Mouse (Mus musculus) CH12.LX (cell line): ENCODE results near the gene Ccdc60. TPM values are rescaled to one million over a fixed set of nuclear protein-coding genes. Genes with fewer than 3 reads are reported as not detected.

ENCODE experiments used
- DNase-seq: peaks from one replicate; pipeline ENCODE4 v3.0.0-alpha.2; 2013; ENCODE audit errors: extremely low read depth
- H3K27ac ChIP-seq: 2 replicates; pipeline ENCODE4 v1.5.1; 2012; ENCODE audit warnings: low read depth, mild to moderate bottlenecking, control low read depth, moderate library complexity; ENCODE audit not compliant: insufficient read depth
- H3K27me3 ChIP-seq: replicated peaks from 2 replicates; pipeline ENCODE3; 2012; ENCODE audit warnings: inconsistent platforms
- H3K36me3 ChIP-seq, 2 experiments: replicated peaks in 1 of 2; 2 replicates each; pipeline versions ENCODE3 to v1.6.1; 2012; ENCODE audit warnings: inconsistent platforms in 1 of 2, low read length in 1 of 2, mild to moderate bottlenecking in 1 of 2, mixed read lengths in 1 of 2, moderate library complexity in 1 of 2; ENCODE audit not compliant: control insufficient read depth in 1 of 2, insufficient read depth in 1 of 2
- H3K4me1 ChIP-seq, 2 experiments: 2 replicates each; pipeline ENCODE4 v1.6.1; 2012; ENCODE audit warnings: inconsistent platforms in 1 of 2, moderate library complexity in 1 of 2; ENCODE audit not compliant: insufficient read depth in 2 of 2, control insufficient read depth in 1 of 2
- H3K4me2 ChIP-seq: 2 replicates; pipeline ENCODE4 v1.6.1; 2012; ENCODE audit warnings: low read depth, mild to moderate bottlenecking, control low read depth; ENCODE audit not compliant: poor library complexity, insufficient read depth, severe bottlenecking
- H3K4me3 ChIP-seq, 3 experiments: fragments of 150-350 bp in 1 of 3; sonication (generic) in 1 of 3; replicated peaks in 1 of 3; 2 replicates each; pipeline versions ENCODE3 to v1.5.1; 2011 to 2012; ENCODE audit warnings: low read depth in 2 of 3, low read length in 2 of 3, mild to moderate bottlenecking in 2 of 3, moderate library complexity in 2 of 3, control low read depth in 1 of 3, improper control_type of control experiment in 1 of 3, inconsistent platforms in 1 of 3, mixed read lengths in 1 of 3; ENCODE audit not compliant: poor library complexity in 1 of 3
- H3K79me2 ChIP-seq: replicated peaks from 2 replicates; pipeline ENCODE4 v1.6.1; 2012; ENCODE audit warnings: mild to moderate bottlenecking, moderate library complexity; ENCODE audit not compliant: control insufficient read depth, poor library complexity, insufficient read depth, severe bottlenecking; ENCODE audit errors: extremely low read depth
- H3K9ac ChIP-seq: 2 replicates; pipeline ENCODE4 v1.6.1; 2012; ENCODE audit warnings: low read depth, mild to moderate bottlenecking, control low read depth, moderate library complexity; ENCODE audit not compliant: insufficient read depth
- H3K9me3 ChIP-seq: replicated peaks from 2 replicates; pipeline ENCODE3; 2012; ENCODE audit warnings: low read length, inconsistent platforms, mixed read lengths
- BHLHE40 ChIP-seq: IDR thresholded peaks from 2 replicates; pipeline ENCODE4 v1.6.1; 2011; ENCODE audit warnings: mild to moderate bottlenecking, low read depth, low read length, improper control_type of control experiment
- CHD2 ChIP-seq: IDR thresholded peaks from 2 replicates; pipeline ENCODE4 v1.6.1; 2011; ENCODE audit warnings: low read length, improper control_type of control experiment
- CTCF ChIP-seq, 2 experiments: IDR thresholded peaks in 1 of 2; conservative IDR thresholded peaks in 1 of 2; 2 replicates each; pipeline ENCODE4 v1.5.1; 2011 to 2012; ENCODE audit warnings: low read depth in 2 of 2, low read length in 2 of 2, improper control_type of control experiment in 1 of 2, inconsistent platforms in 1 of 2, mild to moderate bottlenecking in 1 of 2, moderate library complexity in 1 of 2
- EP300 ChIP-seq: IDR thresholded peaks from 2 replicates; pipeline ENCODE4 v1.6.1; 2011; ENCODE audit warnings: low read length, improper control_type of control experiment
- ETS1 ChIP-seq: conservative IDR thresholded peaks from 2 replicates; pipeline ENCODE4 v1.6.1; 2012; ENCODE audit warnings: low read depth, mild to moderate bottlenecking, inconsistent platforms, low read length, improper control_type of control experiment, moderate library complexity
- IRF4 ChIP-seq: IDR thresholded peaks from 2 replicates; pipeline ENCODE4 v1.6.1; 2014; ENCODE audit warnings: low read depth, mild to moderate bottlenecking, inconsistent platforms, low read length, improper control_type of control experiment
- JUN ChIP-seq: IDR thresholded peaks from 2 replicates; pipeline ENCODE4 v1.6.1; 2011; ENCODE audit warnings: low read depth, mild to moderate bottlenecking, low read length, improper control_type of control experiment, moderate library complexity; ENCODE audit not compliant: insufficient read depth
- KAT2A ChIP-seq: IDR thresholded peaks from 2 replicates; pipeline ENCODE4 v1.6.1; 2012; ENCODE audit warnings: low read length, improper control_type of control experiment, inconsistent platforms; ENCODE audit not compliant: insufficient replicate concordance
- MAFK ChIP-seq: IDR thresholded peaks from 2 replicates; pipeline ENCODE4 v1.6.1; 2011; ENCODE audit warnings: low read length, improper control_type of control experiment; ENCODE audit not compliant: insufficient replicate concordance
- MAX ChIP-seq: IDR thresholded peaks from 2 replicates; pipeline ENCODE4 v1.6.1; 2011; ENCODE audit warnings: low read length, improper control_type of control experiment
- MAZ ChIP-seq: IDR thresholded peaks from 2 replicates; pipeline ENCODE4 v1.6.1; 2012; ENCODE audit warnings: low read depth, mild to moderate bottlenecking, inconsistent platforms, low read length, improper control_type of control experiment, moderate library complexity
- MYC ChIP-seq: IDR thresholded peaks from 2 replicates; pipeline ENCODE4 v1.6.1; 2011; ENCODE audit warnings: low read depth, mild to moderate bottlenecking, improper control_type of control experiment, low read length
- NELFE ChIP-seq: IDR thresholded peaks from 2 replicates; pipeline ENCODE4 v1.6.1; 2011; ENCODE audit warnings: low read depth, low read length, improper control_type of control experiment
- NRF1 ChIP-seq: IDR thresholded peaks from 2 replicates; pipeline ENCODE4 v1.6.1; 2014; ENCODE audit warnings: low read depth, mild to moderate bottlenecking, inconsistent platforms, low read length, improper control_type of control experiment, moderate library complexity
- PAX5 ChIP-seq: IDR thresholded peaks from 2 replicates; pipeline ENCODE4 v1.6.1; 2012; ENCODE audit warnings: low read length, inconsistent platforms, mixed read lengths
- POLR2A ChIP-seq: IDR thresholded peaks from 2 replicates; pipeline ENCODE4 v1.6.1; 2011; ENCODE audit warnings: low read depth, mild to moderate bottlenecking, improper control_type of control experiment, low read length
- POLR2AphosphoS2 ChIP-seq: IDR thresholded peaks from 2 replicates; pipeline ENCODE4 v1.6.1; 2011; ENCODE audit warnings: low read depth, low read length, improper control_type of control experiment
- RAD21 ChIP-seq: IDR thresholded peaks from 2 replicates; pipeline ENCODE4 v1.6.1; 2011; ENCODE audit warnings: low read depth, mild to moderate bottlenecking, low read length, improper control_type of control experiment, moderate library complexity
- RCOR1 ChIP-seq: conservative IDR thresholded peaks from 2 replicates; pipeline ENCODE4 v1.6.1; 2012; ENCODE audit warnings: low read depth, mild to moderate bottlenecking, inconsistent platforms, low read length, improper control_type of control experiment
- SIN3A ChIP-seq: IDR thresholded peaks from 2 replicates; pipeline ENCODE4 v1.6.1; 2012; ENCODE audit warnings: low read length, improper control_type of control experiment, inconsistent platforms
- SMC3 ChIP-seq: IDR thresholded peaks from 2 replicates; pipeline ENCODE4 v1.6.1; 2011; ENCODE audit warnings: low read depth, low read length, improper control_type of control experiment
- TCF12 ChIP-seq: IDR thresholded peaks from 2 replicates; pipeline ENCODE4 v1.6.1; 2014; ENCODE audit warnings: low read depth, mild to moderate bottlenecking, inconsistent platforms, low read length, improper control_type of control experiment
- UBTF ChIP-seq: IDR thresholded peaks from 2 replicates; pipeline ENCODE4 v1.6.1; 2012; ENCODE audit warnings: low read depth, mild to moderate bottlenecking, inconsistent platforms, low read length, improper control_type of control experiment, moderate library complexity
- USF2 ChIP-seq: conservative IDR thresholded peaks from 2 replicates; pipeline ENCODE4 v1.6.1; 2011; ENCODE audit warnings: low read depth, low read length, improper control_type of control experiment
- ZC3H11A ChIP-seq: IDR thresholded peaks from 2 replicates; pipeline ENCODE4 v1.6.1; 2012; ENCODE audit warnings: low read depth, mild to moderate bottlenecking, inconsistent platforms, low read length, improper control_type of control experiment
- ZKSCAN1 ChIP-seq: IDR thresholded peaks from 2 replicates; pipeline ENCODE4 v1.6.1; 2012; ENCODE audit warnings: low read depth, inconsistent platforms, low read length, improper control_type of control experiment, borderline replicate concordance
- ZMIZ1 ChIP-seq: IDR thresholded peaks from 2 replicates; pipeline ENCODE4 v1.6.1; 2012; ENCODE audit warnings: low read depth, mild to moderate bottlenecking, inconsistent platforms, low read length, improper control_type of control experiment
- ZNF384 ChIP-seq: IDR thresholded peaks from 2 replicates; pipeline ENCODE4 v1.6.1; 2012; ENCODE audit warnings: low read depth, low read length, improper control_type of control experiment, inconsistent platforms
- dilution Hi-C: fragments of 300-500 bp; cut with MboI; formaldehyde crosslinking; loops from 2 replicates; pipeline ENCODE4 v1.14.3; 2020; ENCODE audit warnings: low sequenced_read_pairs; ENCODE audit not compliant: extremely low pct_unique_long_range_greater_than_20kb, extremely low pct_ligation_motif_present
- in situ Hi-C: fragments of 300-500 bp; cut with MboI; formaldehyde crosslinking; loops from 3 replicates; pipeline ENCODE4 v1.14.3; 2019; ENCODE audit warnings: low sequenced_read_pairs, low pct_ligation_motif_present, low pct_unique_long_range_greater_than_20kb, mixed read lengths
- polyA plus RNA-seq: library from polyadenylated mRNA; unstranded; fragments of >175 nt; gene quantifications from 2 replicates; pipeline ENCODE4 v1.2.1, GENCODE M21; 2012; ENCODE audit warnings: low read depth; ENCODE audit not compliant: insufficient read length
- total RNA-seq, 2 experiments: library from RNA; depleted of rRNA; stranded (reverse); fragments of 300-350 nt in 1 of 2; fragments of >200 nt in 1 of 2; gene quantifications; 2 replicates each; pipeline ENCODE4 v1.2.3; 2012 to 2014

Gene Ccdc60
- total and polyA plus RNA-seq, 3 experiments: not detected

GRCm38 (mm10) chr5:116285532-116286176 lies 3.1 kb downstream of the Ccdc60 start:
- no peaks in the 10 kb centered on the region for H3K79me2 ChIP-seq
- no peak for TF ChIP-seq MAZ
- no peak for TF ChIP-seq EP300
- no peak for TF ChIP-seq KAT2A
- no peak for TF ChIP-seq NRF1
- TF ChIP-seq PAX5: no peak
- no peak for TF ChIP-seq UBTF
- TF ChIP-seq RAD21: no peak
- no peak for TF ChIP-seq MAFK
- TF ChIP-seq SIN3A: no peak
- TF ChIP-seq JUN: no peak
- TF ChIP-seq MAX: no peak
- TF ChIP-seq ZC3H11A: no peak
- TF ChIP-seq CTCF (conservative IDR thresholded peaks at IDR 0.05 in 1 of 2, IDR thresholded peaks at IDR 0.05 in 1 of 2; ENCODE audit: low read depth in 2 of 2, low read length in 2 of 2): no peak
- no peak for TF ChIP-seq ZMIZ1
- no peak for TF ChIP-seq USF2
- TF ChIP-seq ETS1: no peak
- no peak for TF ChIP-seq CHD2
- TF ChIP-seq ZNF384: no peak
- TF ChIP-seq NELFE: no peak
- no peak for TF ChIP-seq BHLHE40
- no peak overlapping the region for H3K27ac ChIP-seq
- no peak overlapping the region for H3K9ac ChIP-seq
- no peaks in the 10 kb centered on the region for H3K4me1 ChIP-seq
- H3K4me3 ChIP-seq: no peak overlapping the region
- in situ Hi-C loops (no loop called here), dilution Hi-C loops (no loop called here)
- H3K36me3 ChIP-seq: no peaks in the 10 kb centered on the region
- H3K27me3 ChIP-seq: no peaks in the 10 kb centered on the region
- peaks cover 80% of the 10 kb centered on the region for H3K9me3 ChIP-seq
- DNase-seq: no peak
- no peak overlapping the region for H3K4me2 ChIP-seq

GRCm38 (mm10) chr5:116280518-116280917 lies 8.3 kb downstream of the Ccdc60 start:
- no peak overlapping the region for H3K4me2 ChIP-seq
- H3K4me3 ChIP-seq: no peak overlapping the region
- H3K4me1 ChIP-seq: no peaks in the 10 kb centered on the region
- in situ Hi-C loops (no loop called here), dilution Hi-C loops (no loop called here)
- DNase-seq: no peak
- H3K9me3 ChIP-seq: peaks cover 87% of the 10 kb centered on the region
- H3K27me3 ChIP-seq: no peaks in the 10 kb centered on the region
- no peak overlapping the region for H3K27ac ChIP-seq
- TF ChIP-seq SIN3A: no peak
- no peak for TF ChIP-seq SMC3
- no peak for TF ChIP-seq RCOR1
- TF ChIP-seq EP300: no peak
- TF ChIP-seq POLR2A: no peak
- no peak for TF ChIP-seq TCF12
- no peak for TF ChIP-seq POLR2AphosphoS2
- no peak for TF ChIP-seq ZKSCAN1
- TF ChIP-seq IRF4: no peak
- no peak for TF ChIP-seq MYC
- no peaks in the 10 kb centered on the region for H3K36me3 ChIP-seq
- no peaks in the 10 kb centered on the region for H3K79me2 ChIP-seq
- no peak overlapping the region for H3K9ac ChIP-seq
